Mouse (Mus musculus) forebrain, embryonic 16.5 days (tissue): Measurements from ENCODE around the gene Bbs2. TPM values are rescaled to one million over a fixed set of nuclear protein-coding genes. Genes with fewer than 3 reads are reported as not detected.
A peak's percentile ranks its signal among the peaks of the same experiment; 100 is the strongest.
"Not testable (repeated sequence)": the region's sequence is repeated elsewhere in the genome, so short reads cannot be mapped to it uniquely, and the experiment has no call there.

Experiments used
- ATAC-seq: fragments of 200-750 bp; cut with Nextera tagmentation; 2 replicates; pipeline ENCODE4 v1.8.0; 2017; ENCODE audit warnings: mild to moderate bottlenecking, moderate library complexity
- H3K27ac ChIP-seq: fragments of 300-500 bp; sonication (generic); 2 replicates; pipeline ENCODE4 v1.5.1; 2014; ENCODE audit warnings: low read length, control low read depth
- H3K27me3 ChIP-seq: fragments of 300-500 bp; sonication (generic); replicated peaks from 2 replicates; pipeline ENCODE4 v1.6.1; 2014; ENCODE audit warnings: low read length; ENCODE audit not compliant: control insufficient read depth, insufficient read depth
- H3K36me3 ChIP-seq: fragments of 300-500 bp; sonication (generic); 2 replicates; pipeline ENCODE4 v1.6.1; 2014; ENCODE audit not compliant: control insufficient read depth, insufficient read depth
- H3K4me1 ChIP-seq: fragments of 300-500 bp; sonication (generic); replicated peaks from 2 replicates; pipeline ENCODE4 v1.6.1; 2014; ENCODE audit warnings: low read length; ENCODE audit not compliant: control insufficient read depth, insufficient read depth
- H3K4me2 ChIP-seq: fragments of 300-500 bp; sonication (generic); 2 replicates; pipeline ENCODE4 v1.6.1; 2014; ENCODE audit warnings: mild to moderate bottlenecking, low read length, control low read depth
- H3K4me3 ChIP-seq: fragments of 300-500 bp; sonication (generic); replicated peaks from 2 replicates; pipeline ENCODE4 v1.5.1; 2014; ENCODE audit warnings: mild to moderate bottlenecking, low read length, control low read depth
- H3K9ac ChIP-seq: fragments of 300-500 bp; sonication (generic); replicated peaks from 2 replicates; pipeline ENCODE4 v1.6.1; 2014; ENCODE audit warnings: low read depth, low read length, control low read depth
- H3K9me3 ChIP-seq: fragments of 300-500 bp; sonication (generic); 2 replicates; pipeline ENCODE4 v1.6.1; 2016; ENCODE audit warnings: low read length; ENCODE audit not compliant: control insufficient read depth
- WGBS: fragments of 180-500 bp; shearing (Covaris S2); extraction: QIAGEN DNeasy Blood & Tissue Kit; methylation state at CpG from one replicate; pipeline ENCODE4 v1.1.7; 2014; 5-methylcytosine and 5-hydroxymethylcytosine counted together
- polyA plus RNA-seq: library from polyadenylated mRNA; unstranded; fragments of >200 nt; fragmentation: Nextera tagmentation; extraction: Ambion mirVana; gene quantifications from 2 replicates; pipeline ENCODE4 v1.2.1, GENCODE M21; 2015

The Bbs2 gene
- 19.8 and 21.0 TPM in 2 replicates for polyA plus RNA-seq

DNA sequence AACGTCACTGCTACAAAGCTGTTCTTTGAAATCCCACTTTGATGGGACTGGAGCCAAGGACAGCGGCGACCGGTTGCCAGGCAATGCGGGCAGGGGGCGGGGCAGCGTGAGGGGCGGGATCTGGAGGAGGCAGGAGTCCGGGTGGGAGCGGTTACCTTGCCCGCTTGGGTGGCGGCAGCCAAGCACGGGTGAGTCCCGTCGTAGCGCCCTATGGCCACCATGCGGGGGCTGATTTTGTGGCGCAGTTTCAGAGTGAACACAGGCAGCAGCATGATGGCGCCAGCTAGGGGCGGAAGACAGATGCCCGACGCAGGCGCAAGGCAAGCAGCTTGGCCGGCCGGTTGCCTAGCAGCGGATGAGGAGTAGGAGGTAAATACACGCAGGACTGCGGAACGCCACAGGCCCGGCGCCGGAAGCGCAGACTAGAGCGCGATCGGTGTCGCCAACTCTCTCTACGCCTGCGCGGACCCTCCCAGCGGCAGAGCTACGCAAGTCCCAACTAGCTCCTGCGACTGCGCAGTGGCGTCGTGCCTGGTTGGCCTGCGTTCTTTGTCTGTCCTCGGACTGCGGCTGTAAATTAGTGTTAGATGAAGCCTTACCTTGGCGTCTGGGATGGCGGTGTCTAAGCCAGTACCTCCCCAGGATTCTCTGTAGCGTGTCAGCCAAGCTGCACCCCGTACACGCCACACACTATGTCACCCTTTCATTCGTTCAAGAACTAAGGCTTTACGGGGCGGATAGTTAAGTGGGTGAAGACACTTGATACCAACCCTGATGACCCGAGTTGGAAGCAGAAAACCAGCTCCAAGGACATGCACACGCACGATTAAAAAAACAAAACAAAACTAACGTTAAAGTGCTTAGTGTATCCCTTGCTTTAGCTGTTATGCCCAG lies at the start of gene Bbs2:
Gene Bbs2, minus strand, starts transcription at position 848 of the 894 bp plus-strand sequence.
- H3K4me1 ChIP-seq: peaks cover 12% of the 10 kb centered on the region
- no peaks in the 10 kb centered on the region for H3K9me3 ChIP-seq
- H3K4me3 ChIP-seq: peak within 1 kb of the TSS; percentile 71
- ATAC-seq: peak; percentile 99
- peak within 1 kb of the TSS; percentile 98 for H3K27ac ChIP-seq
- H3K4me2 ChIP-seq: peak within 1 kb of the TSS; percentile 91
- no peaks in the 10 kb centered on the region for H3K36me3 ChIP-seq
- H3K9ac ChIP-seq: peak within 1 kb of the TSS; percentile 84
- no peaks in the 10 kb centered on the region for H3K27me3 ChIP-seq
- WGBS: under 1% methylated on average over 61 of the region's 61 CpGs

GRCm38 (mm10) chr8:94148236-94148635 lies 49.5 kb upstream of the Bbs2 start:
- no peak overlapping the region for H3K27ac ChIP-seq
- H3K9me3 ChIP-seq: no peaks in the 10 kb centered on the region
- no peak overlapping the region for H3K9ac ChIP-seq
- H3K27me3 ChIP-seq: no peaks in the 10 kb centered on the region
- H3K4me1 ChIP-seq: peaks cover 10% of the 10 kb centered on the region
- H3K4me3 ChIP-seq: no peak overlapping the region
- no peak for ATAC-seq
- no peaks in the 10 kb centered on the region for H3K36me3 ChIP-seq
- WGBS: 24% methylated on average over 5 of the region's 5 CpGs
- no peak overlapping the region for H3K4me2 ChIP-seq

DNA sequence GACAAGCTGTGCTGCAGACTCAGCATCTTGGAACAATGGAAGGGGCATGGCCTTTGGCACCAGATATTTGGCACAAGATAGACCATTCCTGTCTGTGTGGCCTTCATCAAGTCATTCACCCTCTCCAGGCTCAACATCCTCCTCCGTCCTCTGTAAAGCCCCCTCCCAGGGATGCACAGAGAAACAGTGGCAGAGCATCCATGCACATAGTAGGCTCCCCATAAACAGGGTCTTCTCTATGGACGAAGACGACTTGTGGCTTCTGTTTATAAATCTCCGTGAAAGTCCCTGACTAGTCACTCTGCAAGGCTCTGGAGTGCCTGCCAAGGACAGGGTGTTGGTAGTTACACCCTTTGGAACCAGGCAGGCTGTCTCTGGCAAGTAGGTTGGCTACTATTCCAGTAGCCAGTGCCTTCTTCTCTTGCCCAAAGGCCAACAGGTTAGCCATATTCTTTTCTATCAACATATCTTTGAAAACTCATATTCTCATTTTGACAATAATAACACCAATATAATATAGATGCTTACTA lies 41.6 kb upstream of the Bbs2 start:
- Histone ChIP-seq H3K36me3 (no peaks in the 10 kb centered on the region), H3K27me3 (no peaks in the 10 kb centered on the region), H3K9ac (no peak overlapping the region), H3K4me3 (no peak overlapping the region), H3K4me2 (no peak overlapping the region), H3K4me1 (no peaks in the 10 kb centered on the region), H3K27ac (no peak overlapping the region), H3K9me3 (no peaks in the 10 kb centered on the region)
- no peak for ATAC-seq
- 81% methylated on average over 4 of the region's 4 CpGs for WGBS

DNA sequence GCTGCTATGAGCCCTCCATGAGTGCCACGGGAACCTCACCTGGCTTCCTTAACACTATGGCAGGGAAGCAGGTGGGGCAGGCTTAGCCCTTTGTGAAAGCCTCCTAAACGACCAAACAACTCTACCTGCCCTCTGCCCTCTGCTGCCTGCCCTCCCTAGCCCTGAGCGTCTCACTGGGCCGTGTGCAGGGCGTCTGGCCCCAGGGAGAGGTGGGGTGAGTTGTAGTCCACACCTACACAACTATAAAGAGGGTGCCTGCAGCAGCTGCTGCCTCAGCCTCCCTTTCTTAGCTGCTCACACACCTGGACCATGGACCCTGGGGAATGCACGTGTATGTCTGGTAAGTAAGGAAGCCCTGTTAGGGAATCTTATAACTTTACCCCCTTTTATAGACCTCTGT lies 38.2 kb upstream of the Bbs2 start, which contains the start of gene Mt4:
Gene Mt4, plus strand, starts transcription at position 265 of the 400 bp plus-strand sequence.
- Histone ChIP-seq H3K4me2 (no peak within 1 kb of the TSS), H3K4me1 (no peaks in the 10 kb centered on the region), H3K36me3 (no peaks in the 10 kb centered on the region), H3K27me3 (no peaks in the 10 kb centered on the region), H3K9me3 (no peaks in the 10 kb centered on the region), H3K4me3 (no peak within 1 kb of the TSS), H3K27ac (no peak within 1 kb of the TSS), H3K9ac (no peak within 1 kb of the TSS)
- ATAC-seq: no peak
- 59% methylated on average over 6 of the region's 6 CpGs for WGBS

- H3K4me3 ChIP-seq: no peak overlapping the region
Measured at GRCm38 (mm10) chr8:94136192-94136591, 37.5 kb upstream of the Bbs2 start.

GRCm38 (mm10) chr8:94135556-94135955 lies 36.8 kb upstream of the Bbs2 start:
- Histone ChIP-seq H3K4me1 (no peaks in the 10 kb centered on the region), H3K4me2 (no peak overlapping the region), H3K27ac (no peak overlapping the region), H3K9me3 (no peaks in the 10 kb centered on the region), H3K4me3 (no peak overlapping the region), H3K36me3 (no peaks in the 10 kb centered on the region), H3K9ac (no peak overlapping the region), H3K27me3 (no peaks in the 10 kb centered on the region)
- no peak for ATAC-seq
- 93% methylated on average over 6 of the region's 6 CpGs for WGBS

More at GRCm38 (mm10) chr8:94136192-94136591, 37.5 kb upstream of the Bbs2 start:
- Histone ChIP-seq H3K27ac (no peak overlapping the region), H3K9ac (no peak overlapping the region), H3K9me3 (no peaks in the 10 kb centered on the region), H3K36me3 (no peaks in the 10 kb centered on the region), H3K27me3 (no peaks in the 10 kb centered on the region), H3K4me2 (no peak overlapping the region), H3K4me1 (no peaks in the 10 kb centered on the region)
- ATAC-seq: no peak
- WGBS: 78% methylated on average over 7 of the region's 7 CpGs

GRCm38 (mm10) chr8:94134601-94135000 lies 35.9 kb upstream of the Bbs2 start:
- not testable (repeated sequence) for H3K27me3 ChIP-seq, H3K27ac ChIP-seq, H3K4me2 ChIP-seq, H3K36me3 ChIP-seq, H3K9me3 ChIP-seq, H3K9ac ChIP-seq, H3K4me1 ChIP-seq, ATAC-seq, H3K4me3 ChIP-seq
- WGBS: 81% methylated on average over 3 of the region's 3 CpGs

- no peak overlapping the region for H3K4me2 ChIP-seq
- no peaks in the 10 kb centered on the region for H3K27me3 ChIP-seq
- H3K36me3 ChIP-seq: no peaks in the 10 kb centered on the region
- ATAC-seq: no peak
- H3K27ac ChIP-seq: no peak overlapping the region
- 80% methylated on average over 5 of the region's 5 CpGs for WGBS
- H3K4me3 ChIP-seq: no peak overlapping the region
- H3K4me1 ChIP-seq: peaks cover 14% of the 10 kb centered on the region
- no peaks in the 10 kb centered on the region for H3K9me3 ChIP-seq
- no peak overlapping the region for H3K9ac ChIP-seq
Measured at GRCm38 (mm10) chr8:94132096-94132495, 33.4 kb upstream of the Bbs2 start.

GRCm38 (mm10) chr8:94130126-94130525 lies 31.4 kb upstream of the Bbs2 start:
- ATAC-seq: no peak
- H3K36me3 ChIP-seq: no peaks in the 10 kb centered on the region
- peaks cover 14% of the 10 kb centered on the region for H3K4me1 ChIP-seq
- no peak overlapping the region for H3K4me2 ChIP-seq
- no peak overlapping the region for H3K4me3 ChIP-seq
- H3K9ac ChIP-seq: no peak overlapping the region
- 75% methylated on average over 4 of the region's 4 CpGs for WGBS
- H3K9me3 ChIP-seq: no peaks in the 10 kb centered on the region
- no peaks in the 10 kb centered on the region for H3K27me3 ChIP-seq
- H3K27ac ChIP-seq: no peak overlapping the region
